Mouse (Mus musculus) pancreas, adult 10 weeks (tissue): ENCODE results near the gene Slc2a2. TPM values are rescaled to one million over a fixed set of nuclear protein-coding genes. Genes with fewer than 3 reads are reported as not detected.

Experiments
- polyA plus RNA-seq: library from polyadenylated mRNA; stranded (reverse); fragments of 350-450 nt; fragmentation: Illumina TruSeq; extraction: RNeasy Lipid Tissue Mini Kit (QIAGEN cat#74804); gene quantifications from one replicate; pipeline ENCODE4 v1.2.3, GENCODE M21; 2015; ENCODE audit warnings: low read depth, low replicate concordance; ENCODE audit not compliant: insufficient read depth

Slc2a2 gene
- 10.9 TPM for polyA plus RNA-seq

GRCm38 (mm10) chr3:28697797-28698196, at the start of gene Slc2a2:
TSS of gene Slc2a2 (plus strand) at chr3:28697903.

Other genes with a start within 250 kb of the Slc2a2 start
- 0.87 TPM for gene Eif5a2, start 83.4 kb downstream of the Slc2a2 start, polyA plus RNA-seq
- gene Rpl22l1, start 107.5 kb downstream of the Slc2a2 start, polyA plus RNA-seq: 127 TPM
- not detected for gene Gm1527, start 194.7 kb downstream of the Slc2a2 start, polyA plus RNA-seq